ENCODE assay signal across 28 mouse cellular contexts in the genomic region with DNA sequence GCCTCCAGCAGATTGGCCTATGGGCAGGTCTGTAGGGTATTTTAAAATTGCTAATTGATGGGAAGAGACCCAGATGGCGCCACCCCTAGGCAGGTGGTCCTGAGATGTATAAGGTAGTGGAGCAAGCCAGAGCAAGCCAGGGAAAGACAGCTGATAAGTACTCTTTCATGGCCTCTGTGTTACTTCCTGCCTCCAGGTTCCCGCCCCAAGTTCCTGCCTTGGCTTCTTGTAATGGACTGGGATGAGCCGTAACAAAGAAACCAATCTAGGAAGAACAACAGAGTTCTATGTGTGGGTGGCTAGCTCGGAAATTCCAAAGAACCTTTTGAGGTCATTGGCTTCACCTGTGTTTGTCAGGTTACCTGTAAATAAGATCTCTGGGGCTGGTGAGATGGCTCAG. TPM values are rescaled to one million over a fixed set of nuclear protein-coding genes. Genes with fewer than 3 reads are reported as not detected.
DNase-seq lines count a peak whose midpoint lies in the region; ATAC-seq lines count a peak whose summit lies in the region.
"Had no signal": no experiment of that assay in that cellular context is flagged by ENCODE, and none has a peak within 500 bp of the region (broad histone marks: within the 10 kb centered on the region; RNA-seq: fewer than 3 reads in every experiment).

No protein-coding gene starts in this region.

- H3K27me3 ChIP-seq in forebrain, embryonic 16.5 days (replicated peaks; ENCODE audit: control insufficient read depth, insufficient read depth, low read length), result no peaks in the 10 kb centered on the region
- no peaks in the 10 kb centered on the region for H3K27me3 ChIP-seq in forebrain, embryonic 12.5 days
- H3K27me3 ChIP-seq: CH12.LX; embryonic facial prominence, embryonic 13.5 days; embryonic facial prominence, embryonic 15.5 days; forebrain, embryonic 13.5 days; forebrain, embryonic 15.5 days; Patski had no signal

- no peak overlapping the region for H3K9ac ChIP-seq in forebrain, embryonic 16.5 days (replicated peaks; ENCODE audit: low read depth, low read length)
- no peak overlapping the region for H3K9ac ChIP-seq in forebrain, embryonic 12.5 days
- H3K9ac ChIP-seq: embryonic facial prominence, embryonic 13.5 days; embryonic facial prominence, embryonic 15.5 days; forebrain, embryonic 13.5 days; forebrain, embryonic 15.5 days had no signal

- DNase-seq in ES-CJ7 (ENCODE audit: low read depth, low spot score), result peak; percentile 71
- DNase-seq in R1 (ENCODE audit: low read depth, low spot score), result peak; percentile 72
- DNase-seq in ZHBTc4 (ENCODE audit: low read depth, low spot score), result peak; percentile 84
- no peak for DNase-seq in urinary bladder, adult 2 months (ENCODE audit: low spot score)
- no peak for DNase-seq in heart, adult 18-20 months
- DNase-seq in ovary, adult 18-20 months (ENCODE audit: low spot score), result no peak
- DNase-seq: adrenal gland, adult 2 months; adrenal gland, postnatal 10 days; adrenal gland, postnatal 25 days; B cell, adult 2 months; cerebellum, adult 18-20 months; cerebellum, adult 8-10 months; cerebellum, adult 9-11 months; cerebellum, postnatal 14 days; cerebellum, postnatal 36 days; embryo, embryonic 11 days had no signal

- ATAC-seq in forebrain, embryonic 16.5 days, result 0 out of 2 replicates have a peak, but pooled peaks have one; percentile 23
- ATAC-seq in forebrain, embryonic 12.5 days (ENCODE audit: low FRiP score), result no peak
- ATAC-seq: CD4-positive, CD25-positive, alpha-beta regulatory T cell, adult 4 months; forebrain, embryonic 13.5 days; forebrain, embryonic 15.5 days; Patski had no signal

- 0 out of 2 replicates have a peak, but pooled peaks cover 3% of the 10 kb centered on the region for H3K4me1 ChIP-seq in forebrain, embryonic 16.5 days (replicated peaks; ENCODE audit: control insufficient read depth, insufficient read depth, low read length)
- H3K4me1 ChIP-seq in forebrain, embryonic 12.5 days, result peaks cover 17% of the 10 kb centered on the region

- no peak overlapping the region for H3K27ac ChIP-seq in forebrain, embryonic 16.5 days (ENCODE audit: low read length)
- H3K27ac ChIP-seq in forebrain, embryonic 12.5 days, result no peak overlapping the region
- H3K27ac ChIP-seq: embryonic facial prominence, embryonic 13.5 days; embryonic facial prominence, embryonic 15.5 days; forebrain, embryonic 10.5 days; forebrain, embryonic 13.5 days; forebrain, embryonic 15.5 days had no signal

- H3K36me3 ChIP-seq in forebrain, embryonic 16.5 days (ENCODE audit: control insufficient read depth, insufficient read depth), result no peaks in the 10 kb centered on the region
- no peaks in the 10 kb centered on the region for H3K36me3 ChIP-seq in forebrain, embryonic 12.5 days (replicated peaks)
- H3K36me3 ChIP-seq: embryonic facial prominence, embryonic 13.5 days; embryonic facial prominence, embryonic 15.5 days; forebrain, embryonic 10.5 days; forebrain, embryonic 15.5 days; G1E had no signal

- no peak overlapping the region for H3K4me2 ChIP-seq in forebrain, embryonic 16.5 days (ENCODE audit: low read length)
- H3K4me2 ChIP-seq in forebrain, embryonic 12.5 days, result no peak overlapping the region
- H3K4me2 ChIP-seq: embryonic facial prominence, embryonic 13.5 days; embryonic facial prominence, embryonic 15.5 days; forebrain, embryonic 13.5 days; forebrain, embryonic 15.5 days had no signal

- H3K9me3 ChIP-seq in forebrain, embryonic 16.5 days (ENCODE audit: control insufficient read depth, low read length), result no peaks in the 10 kb centered on the region
- H3K9me3 ChIP-seq in forebrain, embryonic 12.5 days, result no peaks in the 10 kb centered on the region
- H3K9me3 ChIP-seq: embryonic facial prominence, embryonic 13.5 days; embryonic facial prominence, embryonic 15.5 days; forebrain, embryonic 10.5 days; forebrain, embryonic 13.5 days; forebrain, embryonic 15.5 days; G1E had no signal

- H3K4me3 ChIP-seq in forebrain, embryonic 16.5 days (replicated peaks; ENCODE audit: low read length), result no peak overlapping the region
- no peak overlapping the region for H3K4me3 ChIP-seq in forebrain, embryonic 12.5 days (replicated peaks)
- H3K4me3 ChIP-seq: embryonic facial prominence, embryonic 13.5 days; embryonic facial prominence, embryonic 15.5 days; erythroblast, embryonic 14.5 days; forebrain, embryonic 10.5 days; forebrain, embryonic 13.5 days; forebrain, embryonic 15.5 days had no signal

- WGBS in forebrain, embryonic 16.5 days, result 86% methylated on average over 4 of the region's 4 CpGs
- 79% methylated on average over 4 of the region's 4 CpGs for WGBS in forebrain, embryonic 12.5 days

RNA-seq across cellular contexts. Expression of gene Dync1i2, which starts 44.3 kb away (rescaled TPM):
- polyA plus RNA-seq in forebrain, embryonic 16.5 days (2015; fragmentation: Nextera tagmentation; extraction: Ambion mirVana), result 189 and 197 TPM in 2 replicates
- 171 and 182 TPM in 2 replicates for polyA plus RNA-seq in forebrain, embryonic 12.5 days (2016; fragmentation: Nextera tagmentation; extraction: Ambion mirVana)
- 80.1 and 82.6 TPM in 2 replicates for polyA plus RNA-seq in urinary bladder, adult 2 months (2012; rRNA removed)
- 10 to 100 TPM; 60.3 to 62.0 TPM for total RNA-seq in heart, adult 18-20 months (2021)

RNA-seq across cellular contexts. Expression of gene Cybrd1, which starts 49.5 kb away (rescaled TPM):
- polyA plus RNA-seq in forebrain, embryonic 16.5 days (2015; fragmentation: Nextera tagmentation; extraction: Ambion mirVana), result 1.5 and 1.9 TPM in 2 replicates
- polyA plus RNA-seq in forebrain, embryonic 12.5 days (2016; fragmentation: Nextera tagmentation; extraction: Ambion mirVana), result 0.38 and 0.41 TPM in 2 replicates
- 3.3 and 3.4 TPM in 2 replicates for polyA plus RNA-seq in urinary bladder, adult 2 months (2012; rRNA removed)
- total RNA-seq in heart, adult 18-20 months (2021), result 1 to 10 TPM in 1 of 2 experiments, under 1 TPM in 1; 0.87 to 1.9 TPM
- total RNA-seq: CH12.LX had no signal
- polyA plus RNA-seq: erythroblast, embryonic 14.5 days; G1E had no signal

Comparison
In these comparisons a context has a peak if more than half of its experiments do, and no peak if none do; other contexts are left out.
1. DNase-seq: peak in ES-CJ7 (single experiment), R1 (single experiment) and ZHBTc4 (single experiment); none in urinary bladder, adult 2 months (single experiment), heart, adult 18-20 months (0 of 2) and ovary, adult 18-20 months (single experiment).